Mouse (Mus musculus): Measurements from ENCODE around the gene Laptm4a. TPM values are rescaled to one million over a fixed set of nuclear protein-coding genes. Genes with fewer than 3 reads are reported as not detected.

Laptm4a gene
- polyA plus RNA-seq (2017; shearing (Covaris generic)): 97.7 TPM

DNA sequence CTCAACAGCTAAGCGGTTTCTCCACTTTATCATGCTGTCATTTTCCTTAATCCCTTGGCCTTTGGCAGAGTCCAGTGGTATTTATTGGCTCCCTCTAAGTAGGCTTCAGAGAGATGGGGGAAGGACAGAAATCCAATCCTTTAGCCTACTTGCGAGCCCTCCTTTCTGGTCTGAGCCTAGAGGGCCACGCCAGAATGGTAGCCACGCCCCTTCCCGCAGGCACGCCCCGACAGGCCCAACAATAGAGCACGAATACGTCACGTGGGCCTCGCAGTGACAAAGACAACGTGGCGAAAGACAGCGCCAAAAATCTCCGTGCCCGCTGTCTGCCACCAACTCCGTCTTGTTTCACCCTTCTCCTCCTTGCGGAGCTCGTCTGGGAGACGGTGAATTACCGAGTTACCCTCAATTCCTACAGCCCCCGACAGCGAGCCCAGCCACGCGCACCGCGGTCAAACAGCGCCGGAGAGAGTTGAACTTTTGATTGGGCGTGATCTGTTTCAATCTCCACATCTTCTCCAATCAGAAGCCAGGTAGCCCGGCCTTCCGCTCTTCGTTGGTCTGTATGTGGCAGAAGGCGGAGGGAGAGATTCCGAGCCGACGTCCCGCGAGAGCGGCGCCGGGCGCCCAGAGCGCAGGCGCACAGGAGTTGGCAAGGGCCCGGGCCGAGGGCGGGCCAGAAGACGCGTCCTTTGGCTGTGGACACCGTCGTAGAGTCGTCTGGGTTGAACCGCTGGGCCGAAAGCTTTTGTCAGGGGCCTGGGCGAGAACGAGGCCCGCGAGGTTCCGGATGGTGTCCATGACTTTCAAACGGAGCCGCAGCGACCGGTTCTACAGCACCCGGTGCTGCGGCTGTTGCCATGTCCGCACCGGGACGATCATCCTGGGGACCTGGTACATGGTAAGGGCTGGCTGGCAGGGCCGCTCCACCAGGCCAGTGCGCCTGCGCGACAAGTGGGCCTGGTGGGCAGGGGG is at the start of gene Laptm4a:
Gene Laptm4a, plus strand, starts transcription at position 271 of the 975 bp plus-strand sequence.

DNA sequence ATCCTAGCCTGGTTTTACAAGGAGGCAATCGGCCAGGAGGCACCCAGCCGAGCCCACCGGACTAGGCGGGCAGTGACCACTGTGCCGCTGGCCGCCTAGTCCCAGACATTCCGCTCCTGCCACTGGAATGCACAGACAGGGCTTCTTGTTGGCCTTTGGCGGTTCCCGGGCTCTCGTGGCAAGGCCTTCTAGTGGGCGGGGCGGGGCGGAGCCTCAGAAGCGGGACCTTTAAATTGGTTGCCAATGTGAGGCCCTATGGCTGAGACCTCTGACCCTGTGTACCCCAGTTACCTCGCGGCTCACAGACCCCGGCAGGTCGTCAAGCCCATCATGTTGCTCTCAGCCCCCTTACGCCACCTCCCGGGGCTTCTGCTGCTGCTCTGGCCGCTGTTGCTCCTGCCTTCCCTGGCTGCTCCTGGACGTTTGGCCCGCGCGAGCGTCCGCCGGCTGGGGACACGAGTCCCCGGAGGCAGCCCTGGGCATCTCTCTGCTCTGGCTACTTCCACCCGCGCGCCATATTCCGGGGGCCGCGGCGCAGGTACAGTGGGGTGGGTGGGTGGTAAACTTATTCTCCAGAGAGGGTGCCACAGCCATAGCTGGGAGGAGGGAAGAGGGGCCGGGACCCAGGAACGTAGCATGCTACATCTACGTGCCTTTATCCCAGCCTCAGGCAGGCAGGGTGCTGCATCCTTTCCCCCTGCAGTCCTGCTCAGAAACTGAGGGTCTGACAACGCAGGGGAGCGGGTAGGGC is 26.4 kb downstream of the Laptm4a start, which contains the start of gene Matn3:
Gene Matn3, plus strand, starts transcription at position 216 of the 751 bp plus-strand sequence.

GRCm38 (mm10) chr12:8973820-8974465 is 52.5 kb downstream of the Laptm4a start, which contains the start of gene Wdr35:
Gene Wdr35 (plus strand): TSS chr12:8973892.

Other genes starting within 250 kb of the Laptm4a start
- gene Pum2, start 247.5 kb upstream of the Laptm4a start, polyA plus RNA-seq (2017; shearing (Covaris generic)): 10.1 TPM
- gene Sdc1, start 150.3 kb upstream of the Laptm4a start, polyA plus RNA-seq (2017; shearing (Covaris generic)): 2.3 TPM
- not detected for gene Matn3, start 26.3 kb downstream of the Laptm4a start, polyA plus RNA-seq (2017; shearing (Covaris generic))
- gene Wdr35, start 52.2 kb downstream of the Laptm4a start, polyA plus RNA-seq (2017; shearing (Covaris generic)): 1.7 TPM
- gene Ttc32, start 108.3 kb downstream of the Laptm4a start, polyA plus RNA-seq (2017; shearing (Covaris generic)): 10.8 TPM

Data from effector memory CD4-positive, alpha-beta T cell, adult 5 months (primary cell).